Mouse (Mus musculus) thymus, postnatal 4 days (tissue): ENCODE results near the gene Kdf1.
"Not testable (repeated sequence)": the region's sequence is repeated elsewhere in the genome, so short reads cannot be mapped to it uniquely, and the experiment has no call there.

Experiments used
- DNase-seq: peaks from one replicate; pipeline ENCODE4 v3.0.0; 2021

Kdf1 gene

GRCm38 (mm10) chr4:133497461-133498159 is 21.2 kb upstream of the Kdf1 start:
- peak; percentile 67 for DNase-seq

DNA sequence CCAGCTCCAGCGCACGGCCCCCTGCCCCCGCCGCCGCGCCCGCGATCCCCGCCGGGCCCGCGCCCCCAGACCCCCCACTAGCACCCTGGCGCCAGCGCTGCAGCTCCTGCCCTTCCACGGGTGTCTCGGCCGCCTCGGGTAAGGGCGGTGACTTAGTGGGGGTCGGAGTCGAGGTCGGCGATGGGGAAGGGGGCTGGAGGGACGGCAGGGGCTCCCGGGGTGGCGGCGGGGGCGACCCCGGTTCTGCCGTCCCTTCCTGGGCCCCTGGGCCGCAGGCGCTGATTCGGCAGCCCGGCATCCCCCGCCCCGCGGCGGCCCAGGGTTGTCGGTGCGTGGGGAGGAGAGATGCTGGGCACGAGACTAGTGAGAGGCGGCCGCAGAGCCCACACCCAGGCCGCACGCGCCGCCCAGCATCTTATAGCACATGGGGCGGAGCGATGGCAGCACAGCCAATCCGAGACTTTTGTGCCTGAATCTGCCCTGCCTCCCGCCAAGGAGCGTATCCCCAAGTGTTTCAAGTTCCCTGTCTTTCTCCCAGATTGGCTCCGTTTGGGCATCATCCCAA is 20.5 kb upstream of the Kdf1 start, which contains the start of gene Trnp1:
TSS of gene Trnp1 (minus strand) at position 391 of the 565 bp plus-strand sequence.
- DNase-seq = peak; percentile 70

GRCm38 (mm10) chr4:133501514-133501913 is 17.2 kb upstream of the Kdf1 start:
- no peak for DNase-seq

DNA sequence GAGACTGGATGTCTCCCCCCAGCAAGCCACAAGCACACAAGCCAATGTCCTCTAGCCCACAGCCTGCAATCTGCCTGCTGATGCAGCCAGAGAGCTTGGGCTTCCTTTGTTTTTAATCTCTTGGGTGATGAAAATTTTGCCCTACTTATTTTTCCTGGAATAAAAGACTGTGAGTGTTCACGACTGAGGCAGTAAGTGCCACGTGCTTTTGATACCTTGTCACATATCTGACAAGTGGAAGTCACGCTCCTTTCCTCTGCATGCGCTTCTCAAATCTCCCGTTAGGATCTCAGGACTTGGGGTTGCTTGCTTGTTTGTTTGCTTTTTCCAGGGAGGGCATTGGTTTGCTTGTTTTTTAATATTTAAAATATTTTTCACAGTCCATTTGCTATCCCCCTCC is 14.5 kb upstream of the Kdf1 start:
- DNase-seq = no peak

DNA sequence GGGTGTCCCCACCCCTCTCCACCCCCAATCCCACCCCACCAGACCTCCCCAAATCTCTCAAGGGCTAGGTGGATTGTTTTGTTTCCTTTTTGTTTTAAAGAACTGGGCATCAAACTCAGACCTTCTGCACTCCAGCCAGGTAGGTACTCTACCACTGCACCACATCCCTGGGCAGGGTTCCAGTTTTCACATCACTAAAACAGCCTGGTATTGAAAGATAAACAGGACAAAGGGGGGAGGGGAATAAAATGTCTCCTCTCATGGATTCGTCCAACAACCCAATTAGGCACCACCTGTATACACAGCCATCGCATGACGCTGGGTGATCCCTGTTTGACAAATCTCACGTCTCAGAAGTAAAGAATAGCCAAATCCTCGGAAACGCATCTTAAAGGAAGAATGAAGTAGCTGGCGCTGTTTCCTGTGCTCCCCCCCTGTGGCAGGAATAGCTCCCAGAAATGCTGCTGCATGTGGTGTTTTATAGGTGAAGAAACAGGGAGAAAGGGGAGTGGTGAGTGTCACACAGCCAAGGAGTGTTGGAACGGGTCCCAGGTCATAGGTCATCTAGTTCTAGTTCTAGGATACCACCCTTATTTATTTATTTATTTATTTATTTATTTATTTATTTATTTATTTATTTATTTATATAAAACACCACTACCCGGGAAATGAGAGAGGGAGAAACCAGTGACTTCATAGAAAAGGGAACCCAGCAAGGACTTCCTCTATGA is 13.8 kb upstream of the Kdf1 start:
- no peak for DNase-seq

- peak; percentile 77 for DNase-seq
Measured at GRCm38 (mm10) chr4:133506573-133506972, 12.2 kb upstream of the Kdf1 start.

DNA sequence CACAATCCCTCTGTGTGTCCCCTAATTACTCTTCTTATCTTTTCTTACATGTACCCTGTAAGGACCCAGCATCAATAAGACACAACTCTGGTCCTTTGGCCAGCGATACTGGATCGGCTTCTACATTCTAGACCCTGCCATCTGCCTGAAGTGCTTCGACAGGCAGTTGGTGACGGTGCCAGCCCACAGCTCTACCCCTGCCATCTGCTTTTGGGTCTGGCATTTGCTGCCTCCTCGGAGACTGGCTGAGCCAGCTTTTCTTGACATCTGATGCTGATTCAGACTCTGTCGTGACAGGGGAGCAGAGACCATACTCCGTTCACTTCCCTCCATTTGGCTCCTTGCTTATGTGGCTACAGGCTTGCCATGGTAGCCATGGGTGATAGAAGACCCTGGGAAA is 9.8 kb upstream of the Kdf1 start:
- no peak for DNase-seq

DNA sequence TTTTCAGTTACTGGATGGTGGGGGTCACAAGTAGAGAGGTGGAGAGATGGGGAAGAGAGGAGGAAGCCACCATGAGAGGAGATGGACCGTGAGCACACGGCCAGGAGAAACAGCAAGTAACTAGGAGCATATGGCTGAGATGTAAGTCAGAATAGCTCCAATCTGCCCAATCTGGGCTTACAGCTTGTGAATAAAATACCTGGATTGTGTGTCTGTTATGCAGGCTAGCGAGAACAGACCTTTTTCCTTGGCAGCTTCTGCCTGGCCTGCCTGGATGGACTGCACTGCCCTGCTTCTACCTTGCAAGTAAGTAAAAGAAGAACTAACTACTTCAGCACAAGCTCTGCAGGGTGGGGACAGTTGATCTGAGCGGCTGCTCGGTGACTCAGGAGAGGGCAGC is 7.7 kb upstream of the Kdf1 start:
- DNase-seq = no peak

DNA sequence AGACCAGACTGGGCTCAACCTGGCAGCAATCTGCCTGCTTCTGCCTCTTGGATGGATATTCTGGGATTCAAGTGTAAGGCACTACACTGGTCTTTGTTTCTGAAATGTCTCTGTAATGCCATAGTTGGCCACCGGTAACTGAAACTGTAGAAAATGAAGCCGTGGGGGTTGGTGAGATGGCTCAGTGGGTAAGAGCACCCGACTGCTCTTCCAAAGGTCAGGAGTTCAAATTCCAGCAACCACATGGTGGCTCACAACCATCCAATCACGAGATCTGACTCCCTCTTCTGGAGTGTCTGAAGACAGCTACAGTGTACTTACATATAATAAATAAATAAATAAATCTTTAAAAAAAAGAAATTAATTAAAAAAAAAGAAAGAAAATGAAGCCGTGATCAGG is 6.3 kb upstream of the Kdf1 start:
- DNase-seq = not testable (repeated sequence)

DNA sequence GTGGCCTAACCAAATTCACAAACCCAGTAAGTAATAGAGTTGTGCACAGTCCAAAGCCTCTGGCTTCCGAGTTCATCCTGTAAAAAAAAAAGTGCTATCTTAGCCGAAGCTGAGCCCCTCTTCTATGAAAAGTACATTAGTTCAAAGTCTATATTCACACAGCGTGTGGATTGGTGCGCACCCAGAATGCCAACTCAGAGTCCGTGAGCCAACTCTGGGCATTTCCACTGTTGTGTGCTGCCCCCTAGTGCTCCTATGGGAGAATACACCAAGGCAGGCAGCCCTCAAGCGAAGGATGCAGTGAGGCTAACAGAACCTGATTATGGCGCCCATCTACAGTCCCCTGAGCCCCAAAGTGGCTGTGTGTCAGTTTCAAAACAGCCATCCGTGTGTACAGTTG is 5.8 kb upstream of the Kdf1 start:
- peak; percentile 85 for DNase-seq

DNA sequence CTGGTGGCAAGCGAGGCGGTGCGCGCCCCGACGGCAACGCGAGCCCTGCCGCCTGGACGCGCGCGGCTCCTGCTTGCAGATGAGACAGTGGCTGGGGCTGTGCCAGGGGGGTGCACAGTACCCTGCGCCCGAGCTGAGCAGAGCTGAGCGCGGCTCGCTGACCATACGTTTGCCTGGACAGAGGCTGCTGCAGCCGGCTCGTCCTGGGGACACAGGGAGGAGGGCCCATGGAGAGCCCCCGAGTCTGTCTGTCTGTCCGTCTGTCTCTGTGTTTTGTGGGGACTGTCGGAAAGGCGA is 554 bp downstream of the Kdf1 start:
- peak; percentile 23 for DNase-seq

DNA sequence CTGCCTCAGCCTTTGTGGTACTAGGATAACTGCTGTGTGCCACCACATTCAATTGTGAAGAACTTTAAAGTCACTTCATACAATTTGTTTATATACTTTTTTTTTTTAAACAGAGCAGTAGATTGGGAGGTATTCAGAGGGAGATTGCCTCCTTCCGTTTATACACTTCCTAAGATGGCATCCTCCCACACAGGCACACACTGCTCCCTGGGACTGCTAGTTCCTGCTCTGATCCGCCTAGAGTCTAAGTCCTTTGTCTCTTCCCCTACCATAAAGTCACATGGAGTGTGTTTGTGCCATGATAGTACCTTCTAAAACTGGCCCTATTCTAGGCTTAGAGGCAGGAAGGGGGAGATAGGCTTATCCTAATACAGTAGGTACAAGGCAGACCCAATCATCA is 2.7 kb downstream of the Kdf1 start:
- no peak for DNase-seq

DNA sequence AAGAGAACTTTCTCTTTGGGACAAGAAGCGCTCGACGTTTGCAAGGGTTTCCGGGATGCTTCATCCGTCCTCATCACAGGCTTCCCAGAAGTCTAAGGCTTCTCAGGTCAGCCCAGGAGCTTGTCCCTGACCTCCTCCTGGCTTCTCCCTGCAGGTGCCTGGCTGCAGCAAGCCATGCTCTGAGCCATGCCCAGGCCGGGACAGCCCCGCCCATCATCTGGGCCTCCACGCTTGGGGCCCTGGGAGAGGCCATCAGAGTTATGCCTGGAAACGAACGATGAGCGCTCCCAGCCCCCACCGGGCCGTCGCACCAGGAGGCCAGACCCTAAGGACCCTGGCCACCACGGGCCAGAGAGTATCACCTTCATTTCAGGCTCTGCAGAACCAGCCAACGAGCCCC is 9.0 kb downstream of the Kdf1 start:
- no peak for DNase-seq

- DNase-seq = no peak
Measured at GRCm38 (mm10) chr4:133532777-133533176, 14.0 kb downstream of the Kdf1 start.

- no peak for DNase-seq
Measured at GRCm38 (mm10) chr4:133536081-133536480, 17.3 kb downstream of the Kdf1 start.

DNA sequence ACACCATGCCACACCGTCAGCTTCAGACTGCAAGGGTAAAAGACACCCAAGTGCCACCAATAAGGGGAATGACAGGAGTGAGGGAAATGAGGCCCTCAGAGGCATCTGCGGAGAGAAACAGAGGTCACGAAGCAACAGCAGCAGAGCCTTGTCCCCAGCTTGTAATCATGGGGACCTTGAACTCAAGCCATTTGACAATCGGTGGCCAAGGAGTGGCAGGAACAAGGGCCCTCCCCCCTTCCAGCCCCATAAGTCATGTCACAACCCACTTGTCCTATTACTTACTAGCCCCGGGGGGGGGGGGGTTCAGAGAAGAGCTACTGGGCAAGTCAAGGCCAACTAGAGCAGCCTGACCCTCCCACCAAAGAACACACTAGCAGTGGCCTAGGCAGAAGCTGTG is 17.9 kb downstream of the Kdf1 start:
- no peak for DNase-seq

- DNase-seq = peak; percentile 94
Measured at GRCm38 (mm10) chr4:133545272-133546231, 26.8 kb downstream of the Kdf1 start, which contains the start of gene Nudc. Gene Nudc, minus strand, starts transcription at chr4:133545996.

- no peak for DNase-seq
Measured at GRCm38 (mm10) chr4:133552029-133552428, 33.3 kb downstream of the Kdf1 start.

DNA sequence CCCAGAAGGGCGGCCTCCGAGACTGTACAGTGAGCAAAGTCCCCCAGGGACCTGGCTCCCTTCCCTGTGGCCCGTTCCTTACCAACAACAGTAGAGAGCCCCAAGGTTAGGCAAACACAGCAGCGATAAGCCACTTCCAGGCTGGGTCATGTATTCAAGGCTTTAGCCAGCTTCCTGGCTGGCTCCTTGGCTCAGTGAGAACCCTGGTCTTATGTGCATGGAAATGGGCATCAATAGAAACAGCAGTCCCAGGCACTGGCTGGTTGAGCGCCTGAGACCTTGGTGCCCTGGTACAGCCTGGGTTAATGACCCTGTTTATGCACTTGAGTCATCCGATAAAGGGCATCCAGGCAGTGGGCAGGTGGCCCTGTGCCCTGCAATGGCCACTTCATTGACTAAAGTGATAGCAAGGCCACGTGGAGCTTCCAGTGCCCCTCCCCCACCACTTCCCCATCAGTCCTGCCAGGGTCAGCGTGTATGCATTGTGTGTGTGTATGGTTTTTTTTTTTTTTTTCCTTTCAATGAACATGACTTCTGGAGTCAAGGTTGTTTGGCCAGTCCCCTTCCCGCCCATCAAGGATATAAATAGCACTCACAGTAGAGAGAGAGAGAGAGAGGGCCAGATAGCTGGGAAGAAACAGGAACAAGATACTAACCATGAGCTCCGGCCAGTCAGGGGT is 34.1 kb downstream of the Kdf1 start, which contains the start of gene Nr0b2:
TSS of gene Nr0b2 (plus strand) at position 609 of the 680 bp plus-strand sequence.
- no peak for DNase-seq

DNA sequence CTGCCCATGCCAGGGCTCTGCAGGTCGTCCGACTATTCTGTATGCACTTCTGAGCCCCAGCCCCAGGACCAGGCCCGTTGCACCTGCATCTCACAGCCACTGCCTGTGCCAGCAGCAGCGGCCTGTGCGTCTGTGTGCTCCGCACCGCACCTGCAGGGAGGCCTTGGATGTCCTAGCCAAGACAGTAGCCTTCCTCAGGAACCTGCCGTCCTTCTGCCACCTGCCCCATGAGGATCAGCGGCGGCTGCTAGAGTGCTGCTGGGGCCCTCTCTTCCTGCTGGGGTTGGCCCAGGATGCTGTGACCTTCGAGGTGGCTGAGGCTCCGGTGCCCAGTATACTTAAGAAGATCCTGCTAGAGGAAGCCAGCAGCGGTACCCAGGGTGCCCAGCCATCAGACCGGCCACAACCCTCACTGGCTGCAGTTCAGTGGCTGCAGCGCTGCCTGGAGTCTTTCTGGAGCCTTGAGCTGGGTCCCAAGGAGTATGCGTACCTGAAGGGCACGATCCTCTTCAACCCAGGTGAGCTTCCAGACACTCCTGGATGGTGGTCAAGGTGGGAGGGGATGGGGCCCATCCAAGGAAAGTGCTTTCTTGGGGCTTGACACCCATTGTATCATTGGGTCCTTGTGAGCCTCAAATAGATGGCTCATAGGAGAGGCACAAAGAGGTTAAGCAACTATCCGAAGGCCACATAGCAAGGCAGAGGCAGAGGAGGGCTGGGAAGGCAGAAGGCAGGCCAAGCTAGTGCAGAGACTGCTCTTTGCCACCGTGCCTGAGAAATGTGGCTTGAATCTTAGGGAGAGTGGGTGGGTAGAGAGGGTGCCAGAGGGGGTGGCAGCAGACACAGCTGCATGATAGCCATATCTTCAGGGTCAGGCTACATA is 34.9 kb downstream of the Kdf1 start:
- no peak for DNase-seq

DNA sequence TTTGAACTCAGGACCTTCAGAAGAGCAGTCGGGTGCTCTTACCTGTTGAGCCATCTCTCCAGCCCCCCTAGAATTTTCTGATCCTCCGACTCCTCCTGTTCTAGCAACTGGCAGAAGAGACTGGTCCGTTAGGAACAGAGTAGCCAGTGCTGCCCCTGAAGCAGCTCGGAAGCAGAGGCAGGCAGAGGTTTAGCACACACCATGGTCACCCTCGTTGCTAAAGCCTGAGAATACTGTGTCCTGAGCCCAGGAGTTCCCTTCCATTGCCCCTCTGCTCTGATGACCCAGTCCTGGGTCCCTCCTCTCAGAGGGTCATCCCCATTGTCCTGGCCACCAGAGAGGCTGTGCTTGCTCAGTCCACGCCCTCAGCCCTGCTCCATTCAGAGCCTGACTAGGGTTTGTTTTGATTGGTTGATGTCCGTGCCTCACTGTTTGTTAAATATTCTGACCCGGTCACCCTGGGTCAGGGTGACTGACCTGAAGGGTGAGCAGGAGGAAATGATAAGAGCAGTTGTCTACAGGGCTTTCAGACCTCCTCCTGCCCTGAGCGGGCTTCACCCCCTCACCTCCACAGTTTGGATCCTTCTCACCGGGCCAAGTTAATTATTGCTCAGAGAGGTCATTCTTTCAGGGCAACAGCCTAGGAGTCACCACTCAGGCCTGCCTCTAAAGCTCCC is 38.4 kb downstream of the Kdf1 start:
- DNase-seq = no peak
